Mouse (Mus musculus) cerebellum, postnatal 4 days (tissue): ENCODE results near the gene March10.

ENCODE experiments used
- DNase-seq, 2 experiments: peaks; one replicate each; pipeline ENCODE4 v3.0.0; 2022; ENCODE audit warnings: low spot score in 2 of 2, mixed read lengths in 1 of 2

March10 gene

GRCm38 (mm10) chr11:105353891-105354280 is 102.6 kb downstream of the March10 start:
- DNase-seq: no peak

GRCm38 (mm10) chr11:105352954-105353890 is 103.3 kb downstream of the March10 start:
- DNase-seq: peak; percentile 58 to 92

- DNase-seq: no peak
Measured at GRCm38 (mm10) chr11:105352152-105352551, 104.4 kb downstream of the March10 start.

GRCm38 (mm10) chr11:105350643-105351042 is 105.9 kb downstream of the March10 start:
- DNase-seq: no peak

- DNase-seq: no peak
Measured at GRCm38 (mm10) chr11:105349780-105350324, 106.7 kb downstream of the March10 start.

GRCm38 (mm10) chr11:105348495-105348982 is 108.0 kb downstream of the March10 start:
- DNase-seq: no peak

- peak; percentile 82 to 92 for DNase-seq
Measured at GRCm38 (mm10) chr11:105347162-105348161, 109.1 kb downstream of the March10 start.

- no peak for DNase-seq
Measured at GRCm38 (mm10) chr11:105345284-105345683, 111.3 kb downstream of the March10 start.

- DNase-seq: peak in 1 of 2 experiments; percentile 65
Measured at GRCm38 (mm10) chr11:105338596-105339390, 117.7 kb downstream of the March10 start.

GRCm38 (mm10) chr11:105333867-105334670 is 122.5 kb downstream of the March10 start:
- no peak for DNase-seq

- DNase-seq: peak; percentile 65 to 89
Measured at GRCm38 (mm10) chr11:105332468-105332867, 124.1 kb downstream of the March10 start.

GRCm38 (mm10) chr11:105331732-105332131 is 124.8 kb downstream of the March10 start:
- DNase-seq: peak in 1 of 2 experiments; percentile 46

GRCm38 (mm10) chr11:105331129-105331528 is 125.4 kb downstream of the March10 start:
- no peak for DNase-seq

GRCm38 (mm10) chr11:105329962-105330361 is 126.6 kb downstream of the March10 start:
- no peak for DNase-seq

GRCm38 (mm10) chr11:105327101-105327500 is 129.4 kb downstream of the March10 start:
- no peak for DNase-seq

GRCm38 (mm10) chr11:105323530-105323929 is 133.0 kb downstream of the March10 start:
- no peak for DNase-seq

GRCm38 (mm10) chr11:105321090-105321489 is 135.4 kb downstream of the March10 start:
- no peak for DNase-seq

GRCm38 (mm10) chr11:105317769-105318168 is 138.8 kb downstream of the March10 start:
- no peak for DNase-seq

- no peak for DNase-seq
Measured at GRCm38 (mm10) chr11:105316121-105316520, 140.4 kb downstream of the March10 start.

GRCm38 (mm10) chr11:105315296-105315695 is 141.2 kb downstream of the March10 start:
- no peak for DNase-seq
